In the genomic region with DNA sequence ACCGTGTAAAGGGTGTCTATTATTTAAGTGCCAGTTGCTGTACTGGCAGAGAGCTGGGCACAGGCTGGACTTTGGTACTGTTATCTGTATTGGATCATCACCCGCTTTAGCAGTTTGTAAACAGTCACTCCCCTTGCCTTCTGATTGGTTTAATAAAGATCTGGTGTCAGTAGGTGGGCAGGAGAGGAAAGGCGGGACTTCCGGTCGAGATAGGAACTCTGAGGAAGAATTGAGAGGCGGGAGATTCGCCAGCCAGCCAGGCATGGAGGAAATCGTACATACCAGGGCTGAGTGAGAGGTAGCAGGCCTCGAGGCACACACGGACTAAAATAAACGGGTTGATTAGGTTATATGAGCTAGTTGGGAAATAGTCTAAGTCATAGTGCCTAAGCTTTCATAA, we compare ENCODE assay signal across 10 mouse cellular contexts. TPM values are rescaled to one million over a fixed set of nuclear protein-coding genes. Genes with fewer than 3 reads are reported as not detected.
A peak's percentile ranks its signal among the peaks of the same experiment; 100 is the strongest.
DNase-seq lines count a peak whose midpoint lies in the region; ATAC-seq and TF ChIP-seq lines count a peak whose summit lies in the region.
"Had no signal": no experiment of that assay in that cellular context is flagged by ENCODE, and none has a peak within 500 bp of the region (broad histone marks: within the 10 kb centered on the region; RNA-seq: fewer than 3 reads in every experiment).

No protein-coding gene starts in this region.

- peak overlapping the region; percentile 21 for H3K4me2 ChIP-seq in heart, embryonic 14.5 days (ENCODE audit: low read length)
- no peak overlapping the region for H3K4me2 ChIP-seq in midbrain, postnatal 0 days (ENCODE audit: low read depth, low read length, poor library complexity, severe bottlenecking)
- H3K4me2 ChIP-seq: limb, embryonic 12.5 days had no signal

- H3K27ac ChIP-seq in heart, embryonic 14.5 days (replicated peaks in 1 of 2; ENCODE audit: control insufficient read depth in 1 of 2, insufficient read depth in 1 of 2, low read depth in 2 of 2, low read length in 2 of 2), result no peak overlapping the region
- H3K27ac ChIP-seq in small intestine, adult 2 months (ENCODE audit: insufficient read depth, low read depth, low read length), result peak overlapping the region; percentile 74; the same call in 1 of the 2 replicates
- H3K27ac ChIP-seq in midbrain, postnatal 0 days (ENCODE audit: low read depth, low read length), result no peak overlapping the region
- H3K27ac ChIP-seq: limb, embryonic 12.5 days had no signal

- no peak overlapping the region for H3K9ac ChIP-seq in heart, embryonic 14.5 days (ENCODE audit: low read length)
- H3K9ac ChIP-seq in midbrain, postnatal 0 days (replicated peaks; ENCODE audit: low read length, poor library complexity, severe bottlenecking), result no peak overlapping the region
- H3K9ac ChIP-seq: limb, embryonic 12.5 days had no signal

- H3K9me3 ChIP-seq in heart, embryonic 14.5 days (ENCODE audit: control insufficient read depth, low read length), result 0 out of 2 replicates have a peak, but pooled peaks cover 7% of the 10 kb centered on the region
- H3K9me3 ChIP-seq in midbrain, postnatal 0 days (ENCODE audit: low read length), result no peaks in the 10 kb centered on the region

- H3K4me1 ChIP-seq in heart, embryonic 14.5 days (ENCODE audit: control insufficient read depth in 2 of 2, insufficient read depth in 2 of 2, low read length in 2 of 2), result no peaks in the 10 kb centered on the region
- H3K4me1 ChIP-seq in small intestine, adult 2 months (ENCODE audit: control insufficient read depth, insufficient read depth, insufficient read length, low read length), result peaks cover 5% of the 10 kb centered on the region; the same call in 1 of the 2 replicates
- no peaks in the 10 kb centered on the region for H3K4me1 ChIP-seq in midbrain, postnatal 0 days (ENCODE audit: insufficient read depth, low read length)
- H3K4me1 ChIP-seq: limb, embryonic 12.5 days had no signal

- no peak for TF ChIP-seq CTCF in small intestine, adult 2 months (IDR thresholded peaks at IDR 0.05; ENCODE audit: extremely low read depth, insufficient read length, insufficient replicate concordance, low read depth, low read length)
- no peak for TF ChIP-seq CTCF in midbrain, postnatal 0 days (IDR thresholded peaks at IDR 0.05)

- H3K4me3 ChIP-seq in heart, embryonic 14.5 days (ENCODE audit: control insufficient read depth in 1 of 2, insufficient read depth in 1 of 2, low read depth in 1 of 2, low read length in 2 of 2), result no peak overlapping the region
- H3K4me3 ChIP-seq in small intestine, adult 2 months (ENCODE audit: low read depth, low read length), result no peak overlapping the region
- H3K4me3 ChIP-seq in midbrain, postnatal 0 days (ENCODE audit: low read depth, low read length), result no peak overlapping the region
- H3K4me3 ChIP-seq: limb, embryonic 12.5 days had no signal

- TF ChIP-seq POLR2A in small intestine, adult 2 months (IDR thresholded peaks at IDR 0.05; ENCODE audit: low read depth, low read length), result no peak

- ATAC-seq in heart, embryonic 14.5 days (ENCODE audit: insufficient number of reproducible peaks, insufficient read depth, low FRiP score, low read depth), result no peak
- no peak for ATAC-seq in midbrain, postnatal 0 days (ENCODE audit: low FRiP score)

- H3K27me3 ChIP-seq in heart, embryonic 14.5 days (ENCODE audit: control insufficient read depth, insufficient read depth, low read length), result no peaks in the 10 kb centered on the region
- H3K27me3 ChIP-seq in small intestine, adult 2 months (ENCODE audit: control insufficient read depth, insufficient read depth, low read length), result no peaks in the 10 kb centered on the region
- H3K27me3 ChIP-seq in midbrain, postnatal 0 days (ENCODE audit: insufficient read depth, low read length), result no peaks in the 10 kb centered on the region
- H3K27me3 ChIP-seq: limb, embryonic 12.5 days had no signal

- H3K36me3 ChIP-seq in heart, embryonic 14.5 days (ENCODE audit: control insufficient read depth, insufficient read depth, low read length), result no peaks in the 10 kb centered on the region
- no peaks in the 10 kb centered on the region for H3K36me3 ChIP-seq in small intestine, adult 2 months (ENCODE audit: control insufficient read depth, insufficient read depth, low read length)
- H3K36me3 ChIP-seq in midbrain, postnatal 0 days (ENCODE audit: insufficient read depth, low read length), result no peaks in the 10 kb centered on the region
- H3K36me3 ChIP-seq: limb, embryonic 12.5 days had no signal

- intact Hi-C loops in left cerebral cortex, postnatal 4 days (cut with DNase I), result no loop called here

- DNase-seq in left cerebral cortex, postnatal 4 days, result peak; percentile 18
- DNase-seq in left cerebral cortex, adult 8-10 months (ENCODE audit: low spot score in 2 of 2), result no peak
- DNase-seq in adrenal gland, adult 18-20 months (ENCODE audit: low spot score in 2 of 2), result peak; percentile 38 to 43
- DNase-seq in liver, result peak; percentile 72
- no peak for DNase-seq in midbrain, postnatal 0 days (ENCODE audit: low spot score)
- DNase-seq in frontal cortex, postnatal 36 days (ENCODE audit: low spot score in 2 of 2), result no peak

- WGBS in heart, embryonic 14.5 days, result 27% methylated on average over 11 of the region's 11 CpGs
- WGBS in small intestine, adult 2 months, result 9% methylated on average over 11 of the region's 11 CpGs
- 44% methylated on average over 11 of the region's 11 CpGs for WGBS in midbrain, postnatal 0 days

RNA-seq across cellular contexts. Expression of a gene that starts 7.7 kb away (rescaled TPM):
- total RNA-seq in left cerebral cortex, postnatal 4 days (2021), result 100 to 1,000 TPM; 297 to 302 TPM
- total RNA-seq in left cerebral cortex, adult 8-10 months (2022), result 100 to 1,000 TPM; 228 to 239 (median 235) TPM
- total RNA-seq in adrenal gland, adult 18-20 months (2021), result 100 to 1,000 TPM; 207 to 260 TPM
- polyA plus RNA-seq in heart, embryonic 14.5 days (2014; fragmentation: Nextera tagmentation; extraction: Ambion mirVana), result 341 and 365 TPM in 2 replicates
- 24.8 and 50.8 TPM in 2 replicates for polyA plus RNA-seq in small intestine, adult 2 months (2012; rRNA removed)
- 444 and 524 TPM in 2 replicates for total RNA-seq in midbrain, postnatal 0 days (2014; rRNA removed)
- 401 and 432 TPM in 2 replicates for polyA plus RNA-seq in midbrain, postnatal 0 days (2015; fragmentation: Nextera tagmentation; extraction: Ambion mirVana)

RNA-seq across cellular contexts. Expression of a gene that starts 16.1 kb away (rescaled TPM):
- 1 to 10 TPM; 1.2 to 1.3 TPM for total RNA-seq in left cerebral cortex, postnatal 4 days (2021)
- total RNA-seq in left cerebral cortex, adult 8-10 months (2022), result not detected
- total RNA-seq in adrenal gland, adult 18-20 months (2021), result under 1 TPM; 0.33 to 0.48 TPM
- polyA plus RNA-seq in heart, embryonic 14.5 days (2014; fragmentation: Nextera tagmentation; extraction: Ambion mirVana), result 0.16 and 0.27 TPM in 2 replicates
- polyA plus RNA-seq in small intestine, adult 2 months (2012; rRNA removed), result not detected in 2 replicates
- not detected in 2 replicates for total RNA-seq in midbrain, postnatal 0 days (2014; rRNA removed)
- polyA plus RNA-seq in midbrain, postnatal 0 days (2015; fragmentation: Nextera tagmentation; extraction: Ambion mirVana), result not detected in 2 replicates
- polyA plus RNA-seq: limb, embryonic 12.5 days had no signal

RNA-seq across cellular contexts. Expression of a gene that starts 26.0 kb away (rescaled TPM):
- 10 to 100 TPM in 1 of 2 experiments, 1 to 10 TPM in 1; 5.2 to 24.2 TPM for total RNA-seq in left cerebral cortex, postnatal 4 days (2021)
- total RNA-seq in left cerebral cortex, adult 8-10 months (2022), result 10 to 100 TPM; 14.5 to 33.9 (median 31.2) TPM
- total RNA-seq in adrenal gland, adult 18-20 months (2021), result 10 to 100 TPM; 11.7 to 16.2 TPM
- polyA plus RNA-seq in heart, embryonic 14.5 days (2014; fragmentation: Nextera tagmentation; extraction: Ambion mirVana), result 0.76 TPM in 1 of 2 replicates, not detected in the other
- 10.1 TPM in 2 replicates for polyA plus RNA-seq in small intestine, adult 2 months (2012; rRNA removed)
- total RNA-seq in midbrain, postnatal 0 days (2014; rRNA removed), result 94.2 and 98.4 TPM in 2 replicates
- 48.4 and 49.9 TPM in 2 replicates for polyA plus RNA-seq in midbrain, postnatal 0 days (2015; fragmentation: Nextera tagmentation; extraction: Ambion mirVana)

RNA-seq across cellular contexts. Expression of a gene that starts 26.3 kb away (rescaled TPM):
- total RNA-seq in left cerebral cortex, postnatal 4 days (2021), result not detected
- not detected for total RNA-seq in left cerebral cortex, adult 8-10 months (2022)
- not detected for total RNA-seq in adrenal gland, adult 18-20 months (2021)
- polyA plus RNA-seq in heart, embryonic 14.5 days (2014; fragmentation: Nextera tagmentation; extraction: Ambion mirVana), result not detected in 2 replicates
- not detected in 2 replicates for polyA plus RNA-seq in small intestine, adult 2 months (2012; rRNA removed)
- total RNA-seq in midbrain, postnatal 0 days (2014; rRNA removed), result not detected in 2 replicates
- not detected in 2 replicates for polyA plus RNA-seq in midbrain, postnatal 0 days (2015; fragmentation: Nextera tagmentation; extraction: Ambion mirVana)
- polyA plus RNA-seq: limb, embryonic 12.5 days; stomach, embryonic 14.5 days had no signal

RNA-seq across cellular contexts. Expression of a gene that starts 36.3 kb away (rescaled TPM):
- total RNA-seq in left cerebral cortex, postnatal 4 days (2021), result not detected
- total RNA-seq in left cerebral cortex, adult 8-10 months (2022), result not detected
- not detected for total RNA-seq in adrenal gland, adult 18-20 months (2021)
- not detected in 2 replicates for polyA plus RNA-seq in heart, embryonic 14.5 days (2014; fragmentation: Nextera tagmentation; extraction: Ambion mirVana)
- polyA plus RNA-seq in small intestine, adult 2 months (2012; rRNA removed), result not detected in 2 replicates
- not detected in 2 replicates for total RNA-seq in midbrain, postnatal 0 days (2014; rRNA removed)
- not detected in 2 replicates for polyA plus RNA-seq in midbrain, postnatal 0 days (2015; fragmentation: Nextera tagmentation; extraction: Ambion mirVana)
- polyA plus RNA-seq: limb, embryonic 12.5 days; stomach, embryonic 14.5 days had no signal

Comparison
In these comparisons a context has a peak if more than half of its experiments do, and no peak if none do; other contexts are left out.
1. DNase-seq: peak in left cerebral cortex, postnatal 4 days (single experiment), adrenal gland, adult 18-20 months (2 of 2) and liver (single experiment); none in left cerebral cortex, adult 8-10 months (0 of 2), midbrain, postnatal 0 days (single experiment) and frontal cortex, postnatal 36 days (0 of 2).